Mouse (Mus musculus): ENCODE data around the gene Tsen54.

DNA sequence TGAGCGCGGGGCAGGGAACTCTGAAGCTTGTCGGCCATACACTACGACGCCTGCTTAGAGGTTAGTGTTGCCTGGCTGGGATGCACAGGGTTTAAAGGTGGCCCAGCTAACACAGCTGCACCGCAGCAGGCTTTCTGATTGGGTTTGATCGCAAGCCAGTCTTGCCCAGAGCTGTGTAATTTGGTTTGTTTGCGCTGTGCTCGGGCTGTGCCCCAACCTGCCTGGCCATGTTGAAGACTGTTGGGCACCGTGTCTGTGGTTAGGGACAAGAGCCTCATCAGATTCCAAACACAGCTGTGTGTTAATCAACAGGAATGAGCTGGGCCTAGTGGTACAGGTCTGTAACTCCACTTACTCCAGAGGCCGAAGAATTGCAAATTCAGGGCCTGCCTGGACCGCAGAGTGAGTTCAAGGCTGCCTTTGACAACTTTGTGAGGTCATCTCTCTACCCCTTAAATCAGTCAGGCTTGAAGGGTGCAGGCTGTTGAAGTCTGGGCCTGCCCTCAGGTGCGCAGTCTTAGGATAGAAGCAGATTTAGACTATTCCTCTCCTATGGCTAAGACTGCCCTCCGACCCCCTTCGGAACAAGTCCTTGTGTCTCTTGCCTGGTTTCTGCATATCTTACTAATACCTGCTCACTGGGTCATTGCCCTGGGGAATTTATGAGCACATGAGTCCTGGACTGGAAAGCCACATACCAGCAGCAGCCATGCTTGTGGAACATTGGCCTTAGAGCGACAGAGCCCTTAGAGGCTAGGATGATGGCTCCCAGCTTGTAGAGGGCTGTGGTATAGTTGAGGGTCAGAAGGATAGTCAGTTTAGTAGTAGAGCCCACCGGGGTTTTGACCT, 36.8 kb upstream of the Tsen54 start:
- TF ChIP-seq CTCF (conservative IDR thresholded peaks at IDR 0.05; ENCODE audit: insufficient read depth, insufficient read length, low read depth, low read length) (no peak), POLR2A (IDR thresholded peaks at IDR 0.05; ENCODE audit: low read depth, low read length) (no peak)
